Mouse (Mus musculus): ENCODE results near the gene Gm28961.
"Not testable (repeated sequence)": the region's sequence is repeated elsewhere in the genome, so short reads cannot be mapped to it uniquely, and the experiment has no call there.

The Gm28961 gene

GRCm38 (mm10) chrY:57705397-57705796 lies at the start of gene Gm28961:
Gm28961 (plus strand) TSS chrY:57705697.
- not testable (repeated sequence) for DNase-seq (ENCODE audit: low spot score)
